Mouse (Mus musculus) kidney, embryonic 15.5 days (tissue): Measurements from ENCODE around the gene Pitpnm1. TPM values are rescaled to one million over a fixed set of nuclear protein-coding genes. Genes with fewer than 3 reads are reported as not detected.

Experiments
- ATAC-seq: fragments of 200-750 bp; cut with Nextera tagmentation; replicated peaks from 2 replicates; pipeline ENCODE4 v1.8.0; 2017; ENCODE audit warnings: moderate TSS enrichment; ENCODE audit not compliant: low FRiP score
- H3K27ac ChIP-seq: fragments of 300-500 bp; sonication (generic); 2 replicates; pipeline ENCODE4 v1.5.1; 2015; ENCODE audit warnings: mild to moderate bottlenecking, inconsistent platforms
- H3K27me3 ChIP-seq: fragments of 300-500 bp; sonication (generic); 2 replicates; pipeline ENCODE4 v1.6.1; 2015; ENCODE audit warnings: inconsistent platforms
- H3K36me3 ChIP-seq: fragments of 300-500 bp; sonication (generic); 2 replicates; pipeline ENCODE4 v1.6.1; 2015; ENCODE audit warnings: inconsistent platforms
- H3K4me1 ChIP-seq: fragments of 300-500 bp; sonication (generic); 2 replicates; pipeline ENCODE4 v1.6.1; 2015; ENCODE audit warnings: inconsistent platforms
- H3K4me2 ChIP-seq: fragments of 300-500 bp; sonication (generic); 2 replicates; pipeline ENCODE4 v1.6.1; 2015; ENCODE audit warnings: moderate library complexity, mild to moderate bottlenecking, inconsistent platforms
- H3K4me3 ChIP-seq: fragments of 300-500 bp; sonication (generic); replicated peaks from 2 replicates; pipeline ENCODE4 v1.5.1; 2015; ENCODE audit warnings: mild to moderate bottlenecking, inconsistent platforms
- H3K9ac ChIP-seq: fragments of 300-500 bp; sonication (generic); 2 replicates; pipeline ENCODE4 v1.6.1; 2015; ENCODE audit warnings: mild to moderate bottlenecking, inconsistent platforms
- H3K9me3 ChIP-seq: fragments of 300-500 bp; sonication (generic); replicated peaks from 2 replicates; pipeline ENCODE4 v1.6.1; 2016; ENCODE audit warnings: inconsistent platforms
- WGBS: fragments of 180-500 bp; shearing (Covaris S2); methylation state at CpG from one replicate; pipeline ENCODE4 v1.1.7; 2015; ENCODE audit warnings: mixed read lengths; 5-methylcytosine and 5-hydroxymethylcytosine counted together
- polyA plus RNA-seq: library from polyadenylated mRNA; unstranded; fragments of >200 nt; fragmentation: Nextera tagmentation; extraction: Ambion mirVana; gene quantifications from 2 replicates; pipeline ENCODE4 v1.2.1, GENCODE M21; 2015

Gene Pitpnm1
- 14.0 and 15.8 TPM in 2 replicates for polyA plus RNA-seq

- Histone ChIP-seq H3K9ac (peak within 1 kb of the TSS; percentile 43), H3K36me3 (0 out of 2 replicates have a peak, but pooled peaks cover 3% of the 10 kb centered on the region), H3K4me1 (peaks cover 58% of the 10 kb centered on the region), H3K27ac (peak within 1 kb of the TSS; percentile 14), H3K9me3 (no peaks in the 10 kb centered on the region), H3K4me2 (peak within 1 kb of the TSS; percentile 81), H3K4me3 (peak within 1 kb of the TSS; percentile 65), H3K27me3 (peaks cover 34% of the 10 kb centered on the region)
- 1% methylated on average over 53 of the region's 53 CpGs for WGBS
- no peak for ATAC-seq
Measured at GRCm38 (mm10) chr19:4099837-4100717, at the start of gene Pitpnm1. Gene Pitpnm1 (plus strand): TSS chr19:4099998.

GRCm38 (mm10) chr19:4051016-4051415 is 48.8 kb upstream of the Pitpnm1 start:
- H3K36me3 ChIP-seq = no peaks in the 10 kb centered on the region
- no peak overlapping the region for H3K4me2 ChIP-seq
- H3K27ac ChIP-seq = no peak overlapping the region
- no peaks in the 10 kb centered on the region for H3K9me3 ChIP-seq
- ATAC-seq = no peak
- H3K27me3 ChIP-seq = no peaks in the 10 kb centered on the region
- whole genome bisulfite sequencing = 98% methylated on average over 5 of the region's 5 CpGs
- H3K4me3 ChIP-seq = no peak overlapping the region
- H3K9ac ChIP-seq = no peak overlapping the region
- peaks cover 3% of the 10 kb centered on the region; the same call in 1 of the 2 replicates for H3K4me1 ChIP-seq

GRCm38 (mm10) chr19:4051741-4052515 is 47.9 kb upstream of the Pitpnm1 start:
- Histone ChIP-seq H3K27me3 (no peaks in the 10 kb centered on the region), H3K4me1 (no peaks in the 10 kb centered on the region), H3K36me3 (no peaks in the 10 kb centered on the region), H3K4me3 (no peak overlapping the region), H3K4me2 (no peak overlapping the region), H3K9me3 (no peaks in the 10 kb centered on the region), H3K27ac (0 out of 2 replicates have a peak overlapping the region, but pooled peaks have one; percentile 18), H3K9ac (no peak overlapping the region)
- 48% methylated on average over 10 of the region's 10 CpGs for WGBS
- ATAC-seq = no peak

- ATAC-seq = no peak
- Histone ChIP-seq H3K36me3 (no peaks in the 10 kb centered on the region), H3K27ac (no peak overlapping the region), H3K9me3 (no peaks in the 10 kb centered on the region), H3K4me3 (no peak overlapping the region), H3K9ac (no peak overlapping the region), H3K4me2 (no peak overlapping the region), H3K27me3 (no peaks in the 10 kb centered on the region), H3K4me1 (no peaks in the 10 kb centered on the region)
- WGBS = 83% methylated on average over 5 of the region's 5 CpGs
Measured at GRCm38 (mm10) chr19:4052516-4053030, 47.2 kb upstream of the Pitpnm1 start.

GRCm38 (mm10) chr19:4054613-4055012 is 45.2 kb upstream of the Pitpnm1 start:
- 87% methylated on average over 5 of the region's 5 CpGs for WGBS
- no peak overlapping the region for H3K4me2 ChIP-seq
- ATAC-seq = no peak

GRCm38 (mm10) chr19:4055216-4055946 is 44.4 kb upstream of the Pitpnm1 start:
- no peaks in the 10 kb centered on the region for H3K4me1 ChIP-seq
- H3K9me3 ChIP-seq = no peaks in the 10 kb centered on the region
- no peak overlapping the region for H3K4me3 ChIP-seq
- no peak overlapping the region for H3K9ac ChIP-seq
- no peak overlapping the region for H3K27ac ChIP-seq
- no peak overlapping the region for H3K4me2 ChIP-seq
- ATAC-seq = no peak
- no peaks in the 10 kb centered on the region for H3K36me3 ChIP-seq
- 70% methylated on average over 8 of the region's 8 CpGs for WGBS
- no peaks in the 10 kb centered on the region for H3K27me3 ChIP-seq

More at GRCm38 (mm10) chr19:4054613-4055012, 45.2 kb upstream of the Pitpnm1 start:
- H3K27ac ChIP-seq = no peak overlapping the region
- no peaks in the 10 kb centered on the region for H3K4me1 ChIP-seq
- no peak overlapping the region for H3K9ac ChIP-seq
- H3K27me3 ChIP-seq = no peaks in the 10 kb centered on the region
- no peaks in the 10 kb centered on the region for H3K9me3 ChIP-seq
- H3K36me3 ChIP-seq = no peaks in the 10 kb centered on the region
- H3K4me3 ChIP-seq = no peak overlapping the region

GRCm38 (mm10) chr19:4055947-4056693 is 43.7 kb upstream of the Pitpnm1 start:
- no peak for ATAC-seq
- Histone ChIP-seq H3K9ac (no peak overlapping the region), H3K4me2 (no peak overlapping the region), H3K9me3 (no peaks in the 10 kb centered on the region), H3K36me3 (no peaks in the 10 kb centered on the region), H3K27me3 (no peaks in the 10 kb centered on the region), H3K27ac (no peak overlapping the region), H3K4me1 (no peaks in the 10 kb centered on the region), H3K4me3 (no peak overlapping the region)
- WGBS = 59% methylated on average over 15 of the region's 15 CpGs

GRCm38 (mm10) chr19:4056727-4057126 is 43.1 kb upstream of the Pitpnm1 start:
- H3K4me1 ChIP-seq = no peaks in the 10 kb centered on the region
- no peaks in the 10 kb centered on the region for H3K9me3 ChIP-seq
- no peaks in the 10 kb centered on the region for H3K27me3 ChIP-seq
- no peak overlapping the region for H3K4me2 ChIP-seq
- no peak for ATAC-seq
- H3K4me3 ChIP-seq = no peak overlapping the region
- no peak overlapping the region for H3K27ac ChIP-seq
- no peak overlapping the region for H3K9ac ChIP-seq
- 57% methylated on average over 4 of the region's 4 CpGs for WGBS
- H3K36me3 ChIP-seq = no peaks in the 10 kb centered on the region

- Histone ChIP-seq H3K27me3 (no peaks in the 10 kb centered on the region), H3K36me3 (no peaks in the 10 kb centered on the region), H3K9ac (no peak overlapping the region), H3K4me1 (no peaks in the 10 kb centered on the region), H3K9me3 (no peaks in the 10 kb centered on the region), H3K4me3 (no peak overlapping the region), H3K4me2 (no peak overlapping the region), H3K27ac (no peak overlapping the region)
- 75% methylated on average over 13 of the region's 13 CpGs for WGBS
- ATAC-seq = no peak
Measured at GRCm38 (mm10) chr19:4057389-4057788, 42.4 kb upstream of the Pitpnm1 start.

- Histone ChIP-seq H3K9ac (no peak overlapping the region), H3K4me2 (no peak overlapping the region), H3K27ac (no peak overlapping the region), H3K27me3 (no peaks in the 10 kb centered on the region), H3K36me3 (no peaks in the 10 kb centered on the region), H3K4me1 (no peaks in the 10 kb centered on the region), H3K4me3 (no peak overlapping the region), H3K9me3 (no peaks in the 10 kb centered on the region)
- WGBS = 95% methylated on average over 7 of the region's 7 CpGs
- no peak for ATAC-seq
Measured at GRCm38 (mm10) chr19:4057962-4058361, 41.8 kb upstream of the Pitpnm1 start.

GRCm38 (mm10) chr19:4058581-4058980 is 41.2 kb upstream of the Pitpnm1 start:
- no peaks in the 10 kb centered on the region for H3K9me3 ChIP-seq
- H3K36me3 ChIP-seq = no peaks in the 10 kb centered on the region
- no peak overlapping the region for H3K9ac ChIP-seq
- no peak for ATAC-seq
- H3K4me1 ChIP-seq = no peaks in the 10 kb centered on the region
- no peaks in the 10 kb centered on the region for H3K27me3 ChIP-seq
- no peak overlapping the region for H3K27ac ChIP-seq
- H3K4me2 ChIP-seq = no peak overlapping the region
- WGBS = 95% methylated on average over 5 of the region's 5 CpGs
- H3K4me3 ChIP-seq = no peak overlapping the region
